Mouse (Mus musculus) spleen, adult 2 months (tissue): Measurements from ENCODE around the gene Kat2b. TPM values are rescaled to one million over a fixed set of nuclear protein-coding genes. Genes with fewer than 3 reads are reported as not detected.

Experiments
- DNase-seq, 2 experiments: peaks; one replicate each; pipeline versions ENCODE4 v3.0.0 to v3.0.0-alpha.2; 2012 to 2021; ENCODE audit warnings: low spot score in 2 of 2, low read depth in 1 of 2
- H3K27ac ChIP-seq: fragments of 200-500 bp; 2 replicates; pipeline ENCODE4 v1.5.1; 2012; ENCODE audit warnings: low read length, inconsistent platforms; ENCODE audit not compliant: insufficient read depth
- H3K27me3 ChIP-seq: fragments of 200-500 bp; 2 replicates; pipeline ENCODE4 v1.6.1; 2012; ENCODE audit warnings: mild to moderate bottlenecking, moderate library complexity, low read length, inconsistent platforms; ENCODE audit not compliant: control insufficient read depth, insufficient read depth
- H3K36me3 ChIP-seq: fragments of 200-500 bp; 2 replicates; pipeline ENCODE4 v1.6.1; 2012; ENCODE audit warnings: mild to moderate bottlenecking, low read length, inconsistent platforms; ENCODE audit not compliant: control insufficient read depth, insufficient read depth
- H3K4me1 ChIP-seq: fragments of 200-500 bp; 2 replicates; pipeline ENCODE4 v1.6.1; 2011; ENCODE audit warnings: inconsistent platforms; ENCODE audit not compliant: control insufficient read depth, insufficient read depth, insufficient read length
- H3K4me3 ChIP-seq: fragments of 200-500 bp; 2 replicates; pipeline ENCODE4 v1.5.1; 2011; ENCODE audit warnings: mild to moderate bottlenecking, inconsistent platforms; ENCODE audit not compliant: insufficient read depth, insufficient read length; ENCODE audit errors: extremely low read depth
- CTCF ChIP-seq: fragments of 200-500 bp; IDR thresholded peaks from 2 replicates; pipeline ENCODE4 v1.5.1; 2011; ENCODE audit warnings: mild to moderate bottlenecking, inconsistent platforms; ENCODE audit not compliant: insufficient read depth, insufficient read length, insufficient replicate concordance; ENCODE audit errors: extremely low read depth
- POLR2A ChIP-seq: fragments of 200-500 bp; IDR thresholded peaks from 2 replicates; pipeline ENCODE4 v1.6.1; 2011; ENCODE audit warnings: low read depth, low read length, inconsistent platforms
- WGBS: fragments of 180-500 bp; shearing (Covaris S2); methylation state at CpG from one replicate; pipeline ENCODE4 v1.1.7; 2018; 5-methylcytosine and 5-hydroxymethylcytosine counted together
- polyA plus RNA-seq: library from polyadenylated mRNA; depleted of rRNA; stranded (reverse); fragments of >200 nt; gene quantifications from 2 replicates; pipeline ENCODE4 v1.2.3, GENCODE M21; 2012

The Kat2b gene
- polyA plus RNA-seq, 1 experiment = 5.0 TPM

DNA sequence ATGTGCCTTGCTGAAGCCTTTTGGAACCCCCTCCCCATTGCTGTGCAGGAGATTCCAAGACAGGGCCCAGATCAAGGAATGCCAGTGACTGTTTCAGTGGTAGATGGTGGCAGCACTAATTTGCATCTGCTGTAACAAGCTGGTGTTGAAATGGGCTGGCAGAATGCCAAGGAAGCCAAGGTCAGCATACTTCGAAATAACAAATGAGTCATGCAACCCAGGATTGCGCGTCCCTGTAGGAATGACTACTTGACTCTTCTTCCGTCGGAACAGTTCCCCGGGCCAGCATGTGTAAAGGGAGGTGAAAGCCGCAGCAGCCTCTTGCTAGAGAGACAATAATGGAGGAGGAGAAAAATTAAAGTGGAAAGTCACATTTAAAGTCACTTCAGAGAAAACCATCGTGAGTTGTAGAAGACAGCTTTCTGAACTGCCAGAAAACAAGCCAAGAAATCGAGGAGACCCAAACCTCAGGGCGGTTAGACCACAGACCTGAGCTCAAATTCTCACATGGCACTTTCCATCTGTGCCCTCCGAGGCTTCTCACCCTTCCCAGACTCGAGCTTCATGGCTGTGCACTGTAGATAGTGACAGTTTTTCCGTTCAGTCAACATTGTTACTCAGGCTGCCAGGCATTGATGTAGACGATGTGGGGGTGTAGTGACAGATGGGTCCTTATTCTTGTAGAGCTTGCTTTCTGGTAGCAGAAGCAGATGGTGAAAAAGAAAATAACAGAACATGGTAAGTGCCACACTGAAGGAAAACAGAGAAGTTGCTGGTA, 20.6 kb downstream of the Kat2b start:
- Histone ChIP-seq H3K4me3 (no peak overlapping the region), H3K4me1 (peaks cover 20% of the 10 kb centered on the region), H3K27ac (peak overlapping the region; percentile 49), H3K36me3 (peaks cover 5% of the 10 kb centered on the region; the same call in 1 of the 2 replicates), H3K27me3 (no peaks in the 10 kb centered on the region)
- TF ChIP-seq POLR2A (no peak), CTCF (no peak)
- DNase-seq = peak; percentile 42 to 46
- WGBS = 5% methylated on average over 14 of the region's 14 CpGs

DNA sequence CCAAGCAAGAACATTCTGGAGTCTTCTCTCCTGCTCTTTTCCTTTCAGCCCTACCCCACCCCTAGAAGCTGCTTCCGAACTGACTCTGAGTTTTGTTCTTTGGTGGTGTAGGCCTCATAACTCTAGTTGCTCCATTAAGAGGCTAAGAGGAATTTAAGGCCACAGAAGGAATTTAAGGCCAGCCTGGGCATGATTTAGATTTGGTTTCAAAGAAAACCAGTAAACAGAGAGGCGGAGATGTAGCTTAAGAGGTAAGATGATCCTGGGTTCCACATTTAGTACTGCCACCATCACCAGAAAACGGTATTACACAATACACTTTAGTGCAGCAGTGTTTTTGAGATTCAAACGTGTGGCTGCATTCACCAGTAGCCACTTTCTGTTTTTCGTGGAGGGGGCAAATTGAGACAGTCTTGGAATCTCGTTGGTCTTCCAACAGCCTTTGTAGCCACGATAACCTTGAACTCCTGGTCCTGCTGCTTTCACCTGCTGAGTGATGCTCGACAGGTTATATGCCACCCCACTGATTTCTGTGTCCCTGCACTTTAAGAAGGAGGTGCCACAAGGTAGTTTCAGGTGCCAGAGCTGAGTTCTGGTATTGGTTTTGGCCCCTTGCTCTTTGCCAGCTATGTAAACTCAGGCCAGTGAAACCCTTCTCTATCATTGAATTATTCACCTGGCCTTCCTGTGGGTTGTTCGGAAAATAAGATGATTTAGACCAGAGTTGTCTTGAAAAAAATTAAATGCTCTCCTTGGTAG, 21.6 kb downstream of the Kat2b start:
- Histone ChIP-seq H3K27ac (peak overlapping the region; percentile 11; the same call in 1 of the 2 replicates), H3K4me1 (peaks cover 16% of the 10 kb centered on the region; the same call in 1 of the 2 replicates), H3K36me3 (peaks cover 5% of the 10 kb centered on the region; the same call in 1 of the 2 replicates), H3K4me3 (no peak overlapping the region), H3K27me3 (no peaks in the 10 kb centered on the region)
- no peak for DNase-seq
- 60% methylated on average over 9 of the region's 9 CpGs for WGBS
- TF ChIP-seq CTCF (no peak), POLR2A (no peak)

DNA sequence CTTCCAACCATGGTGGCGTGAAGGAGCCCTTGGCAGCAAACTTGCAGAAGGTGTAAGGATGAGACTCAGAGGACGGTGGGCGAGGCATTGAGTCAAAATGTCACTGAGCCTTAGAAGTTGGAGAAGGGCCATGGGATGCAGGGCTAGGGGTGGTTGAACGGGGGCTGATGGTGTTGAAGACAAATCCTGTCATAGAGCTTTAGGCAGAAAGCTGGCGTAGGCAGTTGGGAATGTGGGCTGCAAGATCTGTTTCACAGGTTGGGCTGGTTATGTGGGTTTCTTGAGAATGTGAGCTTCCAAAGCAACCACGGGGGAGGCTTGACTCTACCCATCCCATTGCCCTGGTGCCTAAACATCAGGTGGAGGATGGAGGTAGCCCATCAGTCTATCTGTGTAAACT, 23.4 kb downstream of the Kat2b start:
- DNase-seq = no peak
- Histone ChIP-seq H3K27ac (no peak overlapping the region), H3K4me1 (peaks cover 22% of the 10 kb centered on the region; the same call in 1 of the 2 replicates), H3K27me3 (no peaks in the 10 kb centered on the region), H3K4me3 (no peak overlapping the region), H3K36me3 (no peaks in the 10 kb centered on the region)
- TF ChIP-seq CTCF (no peak), POLR2A (no peak)
- 94% methylated on average over 6 of the region's 6 CpGs for WGBS

DNA sequence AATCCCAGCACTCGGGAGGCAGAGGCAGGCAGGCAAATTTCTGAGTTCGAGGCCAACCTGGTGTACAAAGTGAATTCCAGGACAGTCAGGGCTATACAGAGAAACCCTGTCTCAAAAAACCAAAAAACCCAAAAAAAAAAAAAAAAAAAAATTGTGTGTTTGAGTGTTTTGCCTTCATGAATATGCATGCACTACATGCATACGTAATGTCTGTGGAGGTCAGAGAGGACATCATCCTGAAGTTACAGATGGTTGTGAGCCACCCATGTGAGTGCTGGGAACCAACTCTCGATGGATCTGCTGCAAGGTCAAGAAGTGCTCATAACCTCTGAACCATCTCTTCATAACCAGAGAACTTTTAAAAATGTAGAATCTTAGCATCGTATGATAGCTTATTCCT, 25.2 kb downstream of the Kat2b start:
- Histone ChIP-seq H3K4me1 (peaks cover 17% of the 10 kb centered on the region; the same call in 1 of the 2 replicates), H3K4me3 (no peak overlapping the region), H3K27ac (no peak overlapping the region), H3K27me3 (no peaks in the 10 kb centered on the region), H3K36me3 (no peaks in the 10 kb centered on the region)
- 93% methylated on average over 5 of the region's 5 CpGs for WGBS
- DNase-seq = no peak
- no peak for TF ChIP-seq POLR2A
- no peak for TF ChIP-seq CTCF

DNA sequence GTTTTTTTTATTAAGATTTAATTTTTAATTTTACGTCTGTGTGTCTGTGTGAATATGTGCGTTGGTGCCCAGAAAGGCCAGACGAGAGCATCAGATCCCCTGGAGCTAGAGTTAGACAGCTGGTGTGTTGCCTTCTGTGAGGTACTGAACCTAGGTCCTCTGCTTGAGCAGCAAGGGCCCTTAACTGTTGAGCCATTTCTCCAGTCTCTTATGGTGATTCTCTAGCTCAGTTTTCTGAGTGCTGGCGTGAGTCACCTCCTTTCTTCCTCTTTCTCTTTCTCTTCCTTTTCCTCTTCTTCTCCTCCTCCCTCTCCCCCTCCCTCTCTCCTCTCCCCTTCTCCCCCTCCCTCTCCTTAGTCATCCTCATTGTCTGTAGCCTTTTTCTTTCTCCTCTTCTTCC, 27.9 kb downstream of the Kat2b start:
- Histone ChIP-seq H3K27ac (no peak overlapping the region), H3K4me1 (peaks cover 5% of the 10 kb centered on the region; the same call in 1 of the 2 replicates), H3K36me3 (no peaks in the 10 kb centered on the region), H3K4me3 (no peak overlapping the region), H3K27me3 (no peaks in the 10 kb centered on the region)
- 60% methylated on average over 4 of the region's 4 CpGs for WGBS
- no peak for DNase-seq
- TF ChIP-seq POLR2A (no peak), CTCF (no peak)

DNA sequence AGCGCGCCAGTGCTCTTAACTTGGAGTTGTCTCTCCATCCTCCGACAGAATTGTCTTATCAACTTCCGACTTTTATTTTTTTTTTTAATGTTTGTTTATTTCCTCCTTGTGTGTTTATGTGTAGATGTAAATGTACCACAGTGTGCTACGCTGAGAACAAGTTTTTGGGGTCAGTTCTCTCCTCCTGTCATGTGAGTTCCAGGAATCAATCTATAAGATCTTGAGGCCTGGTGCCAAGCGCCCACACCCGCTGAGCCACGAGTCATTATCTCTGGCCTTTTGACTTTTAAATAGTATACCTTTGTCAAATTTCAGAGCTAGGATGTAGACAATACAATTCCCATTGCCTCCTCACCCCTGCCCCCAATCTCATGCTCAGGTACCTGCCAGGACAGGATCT, 28.9 kb downstream of the Kat2b start:
- H3K27me3 ChIP-seq = no peaks in the 10 kb centered on the region
- no peak overlapping the region for H3K4me3 ChIP-seq
- no peaks in the 10 kb centered on the region for H3K36me3 ChIP-seq
- WGBS = 81% methylated on average over 8 of the region's 8 CpGs
- TF ChIP-seq POLR2A (no peak), CTCF (no peak)
- H3K4me1 ChIP-seq = peaks cover 5% of the 10 kb centered on the region; the same call in 1 of the 2 replicates
- no peak for DNase-seq
- H3K27ac ChIP-seq = no peak overlapping the region
